In genomic region chr2:156065099-156066041, GRCm38 (mm10) we compare ENCODE assay signal across 1 mouse cellular context.
A peak's percentile ranks its signal among the peaks of the same experiment; 100 is the strongest.
TF ChIP-seq lines count a peak whose summit lies in the region.

Gene Spag4 (plus strand): TSS chr2:156065175.

TF ChIP-seq in CH12.LX, 34 proteins besides CTCF, POLR2A, EP300 and RAD21 (continued from another document):
- TF ChIP-seq JUND (conservative IDR thresholded peaks at IDR 0.05; ENCODE audit: low read depth, low read length) = no peak
- peak; percentile 46; the same call in 1 of the 2 replicates for TF ChIP-seq MAZ (IDR thresholded peaks at IDR 0.05; ENCODE audit: low read depth, low read length)
- peak; percentile 45 for TF ChIP-seq HCFC1 (IDR thresholded peaks at IDR 0.05; ENCODE audit: low read depth, low read length)
- no peak for TF ChIP-seq MEF2A (IDR thresholded peaks at IDR 0.05; ENCODE audit: borderline replicate concordance, low read depth, low read length)
- TF ChIP-seq GABPA (IDR thresholded peaks at IDR 0.05; ENCODE audit: insufficient replicate concordance, low read depth, low read length) = peak; percentile 96
- TF ChIP-seq NELFE (IDR thresholded peaks at IDR 0.05; ENCODE audit: low read depth, low read length) = peak; percentile 76; the same call in 1 of the 2 replicates
- TF ChIP-seq MAX (IDR thresholded peaks at IDR 0.05; ENCODE audit: low read length) = peak; percentile 51; the same call in 1 of the 2 replicates
- TF ChIP-seq USF2 (conservative IDR thresholded peaks at IDR 0.05; ENCODE audit: low read depth, low read length) = no peak
- no peak for TF ChIP-seq NRF1 (IDR thresholded peaks at IDR 0.05; ENCODE audit: low read depth, low read length)
- no peak for TF ChIP-seq USF1 (IDR thresholded peaks at IDR 0.05; ENCODE audit: low read depth, low read length)
- peak; percentile 90 for TF ChIP-seq CHD2 (IDR thresholded peaks at IDR 0.05; ENCODE audit: low read length)
